Mouse (Mus musculus): ENCODE measurements around the gene Kazn.

DNA sequence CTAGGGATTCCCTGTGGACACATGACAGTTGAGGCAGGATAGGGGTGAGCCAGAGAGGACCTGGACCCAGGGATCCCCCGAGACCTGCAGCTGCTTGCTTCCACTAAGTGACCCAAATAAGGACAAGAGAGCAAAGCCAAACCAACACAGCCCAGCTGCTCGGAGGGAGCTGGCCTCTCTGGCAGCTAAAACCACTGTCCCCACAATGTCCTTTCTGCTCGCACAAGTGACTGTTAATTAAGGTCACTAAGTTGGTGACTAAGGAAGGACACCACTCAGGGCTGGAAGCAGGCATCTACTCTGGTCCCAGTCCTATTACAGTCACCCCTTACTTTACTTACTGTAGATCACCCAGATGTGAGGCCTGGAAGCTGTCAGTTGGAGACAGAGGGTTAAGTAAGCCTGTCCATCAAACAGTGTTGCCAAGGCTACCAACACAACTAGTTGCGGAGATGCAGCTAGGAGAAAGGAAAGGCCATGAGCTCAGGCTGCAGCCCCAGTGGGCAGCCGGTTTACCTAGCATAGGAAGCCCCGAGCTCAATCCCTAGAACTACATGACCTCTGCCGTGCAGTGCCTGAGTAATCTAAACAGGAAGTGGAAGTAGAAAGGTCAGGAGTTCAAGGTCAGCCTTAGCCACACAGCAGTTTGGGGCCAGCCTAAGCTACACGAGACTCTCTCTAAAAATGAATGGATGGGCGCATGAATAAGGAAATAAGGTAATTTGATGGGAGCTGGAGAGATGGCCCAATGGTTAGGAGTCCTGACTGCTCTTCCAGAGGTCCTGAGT lies 185.3 kb downstream of the Kazn start:
- TF ChIP-seq CTCF (IDR thresholded peaks at IDR 0.05; ENCODE audit: borderline replicate concordance, control insufficient read depth, extremely low read depth, insufficient read depth, low read length, poor library complexity) (no peak), POLR2A (IDR thresholded peaks at IDR 0.05; ENCODE audit: control insufficient read depth, extremely low read depth, insufficient read depth, low read length, poor library complexity) (no peak)
